Mouse (Mus musculus): ENCODE data around the gene Kcnj4.

The Kcnj4 gene

DNA sequence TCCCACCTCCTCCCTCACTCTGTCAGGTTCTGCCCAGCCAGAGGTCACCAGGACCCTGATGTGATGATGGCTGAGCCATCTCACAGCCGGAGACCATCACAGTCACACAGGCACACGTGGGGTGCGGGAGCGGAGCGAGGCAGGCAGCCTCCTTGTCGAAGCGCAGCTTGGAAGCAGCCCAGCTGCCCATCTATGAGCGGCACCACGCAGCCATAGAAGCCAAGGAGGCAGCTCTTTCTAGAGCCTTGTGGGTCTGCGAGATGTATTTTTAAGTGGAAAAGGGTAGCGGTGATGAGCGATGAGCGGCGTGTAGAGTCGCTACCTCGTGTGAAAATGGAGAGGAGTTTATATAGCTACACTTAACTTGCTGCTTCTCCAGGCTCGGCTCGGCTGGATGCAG lies 11.5 kb downstream of the Kcnj4 start:
- ChIA-PET POLR2A (interaction anchor here in 3 of 4 experiments (0.6 to 3.4 kb wide), 6 partner anchors 10 to 54 kb away, joined by 3 to 16 read pairs (median 4); partner anchors contain the start of genes Ddx17 (in 1 of the 3) and Kcnj4 (in 1 of the 3)), CTCF (interaction anchor here in 2 of 4 experiments (0.6 to 1.4 kb wide), 4 partner anchors 11 to 155 kb away, joined by 3 to 5 read pairs (median 3); partner anchors contain the start of gene Kcnj4 (in 1 of the 2))

DNA sequence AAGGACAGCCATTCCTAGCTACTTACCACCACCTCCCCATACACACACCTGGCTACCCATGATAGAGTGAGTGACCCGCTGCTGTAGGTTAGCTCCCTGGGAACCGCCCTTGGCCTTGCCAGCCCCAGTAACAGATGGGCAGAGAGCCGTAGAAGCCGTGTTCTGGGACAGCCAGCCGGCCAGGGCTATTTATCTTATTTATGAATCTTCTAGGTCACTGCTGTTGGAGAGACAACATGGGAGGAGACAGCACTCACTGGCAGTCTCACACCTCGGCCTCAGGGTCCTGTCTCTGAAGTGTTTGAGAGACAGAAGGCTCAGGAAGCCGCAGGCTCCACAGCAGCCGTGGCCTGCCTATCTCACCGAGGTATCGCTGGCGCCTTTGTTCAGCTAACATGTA lies 15.6 kb downstream of the Kcnj4 start:
- ChIA-PET POLR2A (interaction anchor here in 2 of 4 experiments (0.5 to 2.2 kb wide), 5 partner anchors 10 to 129 kb away, joined by 3 to 4 read pairs (median 3); partner anchors contain the start of gene Ddx17 (in 2 of the 2)), CTCF (interaction anchor here in 1 of 4 experiments (0.5 kb wide), 1 partner anchor 350 kb away, joined by 5 read pairs; no protein-coding TSS in a partner anchor)

DNA sequence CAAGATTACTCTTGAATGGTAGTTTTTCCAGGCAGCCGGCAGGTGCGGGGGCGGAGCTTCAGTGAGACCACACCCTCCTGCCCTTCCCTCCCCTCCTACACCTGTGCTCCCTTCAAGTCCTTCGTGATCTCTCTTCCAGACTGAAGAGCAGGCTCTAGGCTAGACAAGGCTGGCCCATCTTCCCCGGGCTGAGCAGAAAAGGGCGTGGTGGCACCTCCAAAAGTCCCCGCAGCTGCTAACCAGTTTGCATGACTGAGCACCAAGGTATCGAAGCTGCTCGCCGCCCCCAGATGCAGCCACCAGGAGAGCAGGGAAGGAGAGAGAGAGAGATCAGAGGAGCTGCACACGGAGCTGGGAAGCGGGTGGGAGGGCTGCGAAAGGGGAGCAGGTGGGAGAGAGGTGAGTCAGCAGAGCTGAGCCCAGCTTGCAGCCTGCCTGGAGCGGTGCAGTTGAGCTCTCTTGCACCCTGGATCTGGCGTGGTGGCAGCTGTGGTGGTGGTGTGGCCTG lies 23.8 kb downstream of the Kcnj4 start:
- ChIA-PET POLR2A (interaction anchor here (0.5 to 2.4 kb wide), 19 partner anchors 10 to 228 kb away, joined by 3 to 12 read pairs (median 4); partner anchors contain the start of gene Ddx17 (in 2 of the 4)), CTCF (interaction anchor here (0.5 to 1.7 kb wide), 19 partner anchors 9 to 1043 kb away, joined by 3 to 8 read pairs (median 4); partner anchors contain the start of genes Cby1 (in 1 of the 4), Fam227a (in 1 of the 4), Gm49486 (in 1 of the 4) and Pick1 (in 1 of the 4))

DNA sequence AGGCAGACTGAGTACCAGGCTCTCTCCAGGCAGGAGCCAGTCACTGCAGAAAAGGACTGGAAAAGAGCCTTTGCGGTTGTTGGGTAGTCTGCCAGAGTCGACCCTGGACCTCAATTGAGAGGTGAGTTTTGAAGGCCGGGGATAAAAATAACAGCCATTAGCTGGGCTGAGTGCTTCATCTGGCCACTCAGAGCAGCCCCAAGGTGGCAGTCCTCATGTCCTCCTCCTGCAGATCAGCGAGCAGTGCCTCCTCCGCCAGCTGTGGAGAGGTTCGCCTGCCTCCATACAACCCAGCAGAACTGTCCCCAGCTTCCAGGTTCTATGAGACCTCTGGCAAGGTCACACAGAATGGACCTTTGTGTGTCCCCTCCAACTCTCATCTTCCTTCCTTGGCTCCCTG lies 27.8 kb downstream of the Kcnj4 start:
- ChIA-PET POLR2A (interaction anchor here in 2 of 4 experiments (0.6 to 1.0 kb wide), 6 partner anchors 28 to 1274 kb away, joined by 3 to 4 read pairs (median 3); no protein-coding TSS in a partner anchor), CTCF (interaction anchor here in 3 of 4 experiments (0.7 to 1.4 kb wide), 7 partner anchors 10 to 426 kb away, joined by 3 to 7 read pairs (median 4); partner anchors contain the start of gene Fam227a (in 1 of the 3))

DNA sequence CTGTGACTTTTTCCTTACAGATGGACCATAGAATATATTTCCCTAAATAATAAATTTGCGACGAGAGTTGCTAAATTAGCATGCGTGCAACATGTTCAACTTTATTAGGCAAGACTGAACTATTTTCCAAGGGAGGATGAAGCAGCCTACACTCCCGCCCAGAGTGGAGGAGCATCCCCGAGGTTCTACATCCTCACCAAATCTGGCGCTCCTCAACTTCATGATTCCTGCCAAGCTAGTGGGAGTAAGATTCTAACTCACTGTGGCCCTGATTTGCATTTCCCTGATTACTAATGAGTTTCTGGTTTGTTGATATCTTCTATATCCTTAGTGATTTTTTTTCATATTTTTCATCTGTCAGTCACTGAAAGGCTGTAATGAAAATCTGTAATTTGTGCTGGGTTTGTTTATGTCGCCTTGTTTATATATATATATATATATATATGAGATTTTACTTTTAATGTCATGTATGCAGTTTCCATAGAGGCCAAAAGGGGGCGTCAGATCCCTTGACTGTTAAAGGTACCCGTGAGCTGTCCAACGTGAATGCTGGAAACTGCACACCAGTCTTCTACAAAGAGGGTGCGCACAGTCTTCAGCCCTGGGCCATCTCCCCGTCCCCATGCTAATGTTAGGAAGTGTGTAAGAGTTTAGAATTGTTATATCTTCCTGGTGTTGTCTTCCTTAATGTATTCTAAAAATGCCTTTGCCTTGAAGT lies 31.2 kb downstream of the Kcnj4 start:
- ChIA-PET CTCF (interaction anchor here in 3 of 4 experiments (0.6 to 1.6 kb wide), 26 partner anchors 30 to 491 kb away, joined by 3 to 9 read pairs (median 4); partner anchors contain the start of genes Fam227a (in 2 of the 3), Cby1 (in 1 of the 3), Ddx17 (in 1 of the 3) and Gm49486 (in 1 of the 3)), POLR2A (interaction anchor here in 2 of 4 experiments (0.6 to 1.5 kb wide), 2 partner anchors 184 to 898 kb away, joined by 3 to 4 read pairs; partner anchors contain the start of gene Fam227a (in 1 of the 2))

DNA sequence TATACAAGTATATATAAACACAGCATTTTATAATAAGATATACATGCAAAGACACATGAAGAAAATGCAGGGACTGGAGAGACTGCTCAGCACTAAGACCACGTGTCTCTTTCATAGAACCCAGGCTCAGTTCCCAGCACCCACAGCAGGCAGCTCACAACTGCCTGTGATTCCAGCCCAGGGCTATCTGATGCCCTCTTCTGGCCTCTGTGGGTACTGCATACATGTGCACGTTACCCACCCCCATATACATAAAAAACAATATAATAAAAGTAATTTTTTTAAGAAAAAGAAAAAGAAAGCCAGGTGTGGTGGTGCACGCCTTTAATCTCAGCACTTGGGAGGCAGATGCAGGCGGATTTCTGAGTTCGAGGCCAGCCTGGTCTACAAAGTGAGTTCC lies 32.0 kb downstream of the Kcnj4 start:
- ChIA-PET CTCF (interaction anchor here (0.6 to 1.6 kb wide), 24 partner anchors 8 to 1152 kb away, joined by 3 to 7 read pairs (median 3); partner anchors contain the start of genes Cby1 (in 1 of the 4) and Fam227a (in 1 of the 4)), POLR2A (interaction anchor here in 2 of 4 experiments (0.6 to 1.5 kb wide), 3 partner anchors 73 to 185 kb away, joined by 3 to 4 read pairs (median 4); partner anchors contain the start of genes Ddx17 (in 1 of the 2), Dmc1 (in 1 of the 2) and Fam227a (in 1 of the 2))

DNA sequence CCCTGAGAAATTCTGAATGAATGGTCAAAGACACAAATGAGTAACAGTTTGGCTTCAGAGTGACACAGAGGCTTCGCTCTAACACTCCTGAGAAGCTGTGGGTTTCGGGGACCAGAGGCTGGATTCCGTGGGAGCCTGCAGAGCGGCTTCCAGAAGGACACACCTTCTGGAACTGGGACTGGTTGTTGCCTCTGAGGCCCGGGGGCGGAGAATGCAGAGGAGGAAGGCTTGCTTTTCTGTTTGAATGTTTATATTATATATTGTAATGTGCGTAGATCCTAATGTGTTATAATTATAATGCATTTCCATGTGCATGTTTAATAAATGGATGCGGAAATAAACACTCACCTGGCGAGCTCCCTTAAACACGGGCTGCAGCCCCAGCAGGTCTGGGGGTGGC lies 33.9 kb downstream of the Kcnj4 start:
- CTCF ChIA-PET: interaction anchor here in 2 of 4 experiments (0.6 to 1.7 kb wide), 8 partner anchors 10 to 247 kb away, joined by 3 to 8 read pairs (median 4); partner anchors contain the start of genes Cby1 (in 1 of the 2) and Fam227a (in 1 of the 2)
- POLR2A ChIA-PET: interaction anchor here in 3 of 4 experiments (0.6 to 1.9 kb wide), 9 partner anchors 10 to 75 kb away, joined by 3 to 8 read pairs (median 3); partner anchors contain the start of gene Ddx17 (in 1 of the 3)

DNA sequence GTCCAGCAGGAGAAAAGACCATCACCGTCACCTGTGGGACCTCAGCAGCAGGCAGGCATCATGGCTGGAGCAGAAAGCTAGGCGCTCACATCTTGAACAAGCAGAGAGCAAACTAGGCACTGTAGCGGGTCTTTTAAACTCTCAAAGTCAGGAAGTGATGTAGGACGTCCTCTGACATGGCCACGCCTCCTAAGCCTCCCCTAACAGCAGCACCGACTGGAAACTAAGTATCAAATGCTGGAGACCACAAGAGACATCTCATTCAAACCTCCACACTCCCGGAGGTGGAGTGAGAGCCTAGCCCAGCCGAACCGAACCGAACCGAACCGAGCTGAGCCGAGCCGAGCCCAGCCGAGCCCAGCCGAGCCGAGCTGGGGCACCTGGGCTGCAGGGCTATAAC lies 34.5 kb downstream of the Kcnj4 start:
- ChIA-PET POLR2A (interaction anchor here in 3 of 4 experiments (0.6 to 1.9 kb wide), 9 partner anchors 10 to 76 kb away, joined by 3 to 8 read pairs (median 3); partner anchors contain the start of gene Ddx17 (in 2 of the 3)), CTCF (interaction anchor here in 1 of 4 experiments (1.0 to 1.7 kb wide), 7 partner anchors 10 to 247 kb away, joined by 3 to 8 read pairs (median 4); partner anchors contain the start of genes Cby1 and Fam227a)

DNA sequence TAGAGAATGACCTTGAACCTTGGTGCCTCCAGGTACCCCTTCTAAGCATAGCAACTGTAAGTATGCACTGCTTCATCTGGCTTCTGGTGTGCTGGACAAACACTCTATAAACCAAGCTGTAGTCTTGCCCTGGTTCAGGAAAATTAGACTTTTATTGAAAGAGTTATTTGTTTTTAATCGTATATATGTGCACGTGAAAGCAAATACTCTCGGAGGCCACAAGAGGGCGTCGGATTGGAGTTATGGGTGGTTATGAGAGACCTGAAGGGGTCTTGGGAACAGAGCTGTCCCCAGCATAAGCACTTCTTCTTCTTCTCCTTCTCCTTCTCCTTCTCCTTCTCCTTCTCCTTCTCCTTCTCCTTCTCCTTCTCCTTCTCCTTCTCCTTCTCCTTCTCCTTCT lies 35.5 kb downstream of the Kcnj4 start:
- ChIA-PET CTCF (interaction anchor here in 3 of 4 experiments (0.5 to 1.4 kb wide), 23 partner anchors 11 to 201 kb away, joined by 3 to 17 read pairs (median 4); partner anchors contain the start of genes Csnk1e (in 1 of the 3), Ddx17 (in 1 of the 3), Dmc1 (in 1 of the 3) and Fam227a (in 1 of the 3)), POLR2A (interaction anchor here in 1 of 4 experiments (1.2 kb wide), 1 partner anchor 77 kb away, joined by 3 read pairs; the partner anchor contains the start of gene Ddx17)

DNA sequence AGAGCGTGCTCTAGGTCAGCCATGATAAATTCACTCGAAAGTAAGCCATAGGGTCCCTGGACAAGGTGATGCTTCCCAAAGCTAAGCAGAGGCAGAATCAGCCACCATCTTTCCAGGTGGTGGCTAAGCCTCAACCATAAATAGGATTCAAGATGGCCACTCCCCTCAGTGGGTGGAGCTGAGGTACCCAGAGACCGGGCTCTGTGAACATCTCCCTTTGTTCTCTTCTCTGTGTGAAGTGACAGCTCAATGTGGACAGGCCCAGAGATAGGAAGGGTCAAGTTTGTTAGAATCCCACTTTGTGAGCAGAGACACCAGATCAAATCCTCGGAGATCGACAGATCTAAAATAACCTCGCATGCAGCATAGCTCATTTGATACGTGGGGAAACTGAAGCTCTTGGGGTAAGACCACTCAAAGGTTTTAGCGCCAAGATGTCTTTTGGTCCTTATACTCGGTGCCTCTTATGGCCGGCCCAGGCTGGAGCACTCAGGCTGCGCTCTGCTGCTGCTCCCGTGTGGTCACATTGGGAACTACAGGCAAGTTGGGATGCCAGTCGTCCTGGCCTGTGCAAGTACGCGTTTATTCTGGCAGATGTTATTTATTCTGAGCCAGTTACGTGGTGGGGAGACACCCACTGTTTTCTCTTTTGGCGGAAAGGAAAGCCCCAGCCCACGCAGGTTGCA lies 38.3 kb downstream of the Kcnj4 start:
- ChIA-PET POLR2A (interaction anchor here in 3 of 4 experiments (0.6 to 3.3 kb wide), 30 partner anchors 12 to 243 kb away, joined by 3 to 17 read pairs (median 4); partner anchors contain the start of genes Ddx17 (in 2 of the 3), Cby1 (in 1 of the 3), Csnk1e (in 1 of the 3) and Fam227a (in 1 of the 3)), CTCF (interaction anchor here (0.6 to 4.4 kb wide), 56 partner anchors 10 to 844 kb away, joined by 3 to 39 read pairs (median 3); partner anchors contain the start of genes Cby1 (in 2 of the 4), Fam227a (in 2 of the 4), Pick1 (in 1 of the 4) and Tmem184b (in 1 of the 4))

DNA sequence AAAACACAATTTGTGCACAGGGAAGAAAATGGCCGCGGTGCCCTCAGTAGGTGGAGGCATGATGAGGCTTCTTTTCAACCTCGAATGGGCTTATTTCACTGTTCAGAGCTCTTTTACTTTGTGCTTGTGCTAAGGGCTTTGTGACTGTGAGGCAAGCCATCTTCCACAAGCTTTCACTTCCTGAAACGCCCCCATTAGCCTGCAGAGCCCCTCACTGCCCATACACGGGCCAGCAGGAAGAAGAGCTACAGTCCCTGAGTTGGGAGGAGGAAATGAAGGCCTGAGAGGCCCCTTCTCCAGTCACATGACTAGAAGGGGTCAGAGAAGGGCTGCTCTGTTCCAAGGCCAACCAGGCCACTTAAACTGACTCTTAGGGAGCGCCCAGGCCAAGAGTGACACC lies 48.5 kb downstream of the Kcnj4 start:
- CTCF ChIA-PET: interaction anchor here in 1 of 4 experiments (1.4 kb wide), 1 partner anchor 10 kb away, joined by 3 read pairs; no protein-coding TSS in a partner anchor
- POLR2A ChIA-PET: interaction anchor here (0.7 to 2.6 kb wide), 16 partner anchors 11 to 149 kb away, joined by 3 to 8 read pairs (median 4); partner anchors contain the start of genes Ddx17 (in 1 of the 4), Dmc1 (in 1 of the 4) and Pla2g6 (in 1 of the 4)

DNA sequence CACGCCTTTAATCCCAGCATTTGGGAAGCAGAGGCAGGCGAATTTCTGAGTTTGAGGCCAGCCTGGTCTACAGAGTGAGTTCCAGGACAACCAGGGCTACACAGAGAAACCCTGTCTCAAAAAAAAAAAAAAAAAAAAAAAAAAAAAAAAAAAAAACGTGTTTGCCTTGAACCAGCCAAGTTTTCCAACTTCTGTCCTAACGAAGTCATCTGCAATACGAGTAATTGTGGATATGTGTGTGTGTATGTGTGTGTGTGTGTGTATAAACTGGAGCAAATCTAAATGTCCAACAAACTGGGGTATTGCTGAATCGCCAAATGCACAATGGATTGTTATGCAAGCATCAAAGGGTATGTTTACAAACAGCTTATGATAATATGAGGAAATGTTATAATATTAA lies 48.9 kb downstream of the Kcnj4 start:
- POLR2A ChIA-PET: interaction anchor here (0.6 to 2.6 kb wide), 23 partner anchors 8 to 213 kb away, joined by 3 to 13 read pairs (median 5); partner anchors contain the start of genes Ddx17 (in 2 of the 4), Dmc1 (in 1 of the 4) and Pla2g6 (in 1 of the 4)

DNA sequence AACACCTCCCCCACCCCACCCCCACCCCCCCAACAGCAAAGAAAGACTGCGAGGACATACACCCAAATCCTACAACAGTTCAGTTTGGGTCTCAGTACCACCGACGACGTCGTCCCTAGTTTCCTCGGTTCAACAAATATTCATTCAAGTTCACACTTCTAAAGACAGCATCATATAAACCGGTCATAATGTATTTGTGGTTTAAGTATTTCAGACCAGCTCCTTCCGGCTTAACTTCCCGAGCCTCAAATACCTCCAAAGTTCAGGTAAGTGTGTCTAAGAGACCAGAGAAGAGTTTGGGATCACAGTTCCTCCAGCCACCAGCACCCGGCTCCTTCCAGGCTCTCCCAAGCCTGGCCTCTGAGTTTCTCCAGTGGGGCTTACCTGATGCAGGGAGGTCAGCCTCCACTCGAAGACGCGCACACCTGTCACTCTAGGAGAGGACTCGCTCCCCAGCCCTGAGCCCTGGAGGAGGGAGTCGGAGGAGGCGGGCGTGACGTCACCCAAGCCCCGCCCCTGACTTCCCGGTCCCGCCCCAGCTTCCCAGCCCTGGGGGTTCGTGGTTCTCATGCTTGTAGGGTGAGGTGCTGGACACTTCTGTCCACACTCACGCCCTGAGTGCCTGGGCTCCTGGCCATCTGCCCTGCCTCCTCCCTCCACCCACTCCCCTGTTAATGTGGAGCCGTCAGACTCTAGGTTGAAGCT lies 49.8 kb downstream of the Kcnj4 start, which contains the start of gene Csnk1e:
Gene Csnk1e, minus strand, starts transcription at position 461 of the 705 bp plus-strand sequence.
- POLR2A ChIA-PET: interaction anchor here in 3 of 4 experiments (0.5 to 2.6 kb wide), 21 partner anchors 9 to 212 kb away, joined by 3 to 13 read pairs (median 4); partner anchors contain the start of genes Ddx17 (in 2 of the 3), Dmc1 (in 1 of the 3) and Pla2g6 (in 1 of the 3)
- CTCF ChIA-PET: interaction anchor here in 2 of 4 experiments (0.6 to 1.4 kb wide), 7 partner anchors 14 to 212 kb away, joined by 3 to 5 read pairs (median 4); no protein-coding TSS in a partner anchor

More for the DNA sequence above, 48.9 kb downstream of the Kcnj4 start:
- CTCF ChIA-PET: interaction anchor here in 3 of 4 experiments (0.6 to 1.4 kb wide), 5 partner anchors 11 to 603 kb away, joined by 3 to 5 read pairs (median 4); no protein-coding TSS in a partner anchor

DNA sequence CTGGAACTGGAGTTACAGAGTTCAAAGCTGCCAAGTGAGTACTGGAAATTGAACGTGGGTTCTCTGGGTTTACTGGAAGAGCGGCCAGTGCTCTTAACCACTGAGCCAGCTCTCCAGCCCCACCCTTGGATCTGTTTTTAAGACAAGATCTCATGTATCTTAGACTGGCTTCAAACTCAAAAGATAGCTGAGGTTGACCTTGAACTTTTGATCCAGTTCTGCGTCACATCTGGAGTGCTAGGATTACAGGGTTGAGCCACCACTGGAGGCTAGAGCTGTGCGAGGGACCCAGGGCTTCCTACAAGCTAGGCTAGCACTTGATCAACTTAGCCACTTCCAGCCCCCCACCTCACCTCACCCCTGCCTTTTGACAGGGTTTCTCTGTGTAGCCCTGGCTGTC lies 51.2 kb downstream of the Kcnj4 start:
- POLR2A ChIA-PET: interaction anchor here in 3 of 4 experiments (0.6 to 2.2 kb wide), 14 partner anchors 8 to 37 kb away, joined by 3 to 13 read pairs (median 4); no protein-coding TSS in a partner anchor

DNA sequence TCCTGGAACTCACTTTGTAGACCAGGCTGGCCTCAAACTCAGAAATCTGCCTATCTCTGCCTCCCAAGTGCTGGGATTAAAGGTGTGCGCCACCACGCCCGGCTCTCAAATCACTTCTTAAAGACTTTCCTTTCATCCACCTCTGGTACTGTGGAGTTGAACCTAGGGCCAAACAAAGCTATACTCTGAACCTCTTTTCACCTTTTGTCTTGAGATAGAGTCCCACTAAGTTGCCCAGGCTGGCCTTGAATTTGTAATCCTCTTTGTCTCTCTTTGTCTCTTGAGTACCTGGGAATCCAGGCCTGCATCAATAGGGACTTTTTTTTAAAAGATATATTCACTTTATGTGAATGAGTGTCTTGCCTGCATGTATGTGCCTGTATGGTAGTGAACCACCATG lies 57.0 kb downstream of the Kcnj4 start:
- CTCF ChIA-PET: interaction anchor here (0.6 to 2.1 kb wide), 13 partner anchors 11 to 179 kb away, joined by 3 to 8 read pairs (median 3); no protein-coding TSS in a partner anchor
- POLR2A ChIA-PET: interaction anchor here in 3 of 4 experiments (0.6 to 5.8 kb wide), 19 partner anchors 9 to 399 kb away, joined by 3 to 47 read pairs (median 4); partner anchors contain the start of genes Gtpbp1 (in 1 of the 3) and Kcnj4 (in 1 of the 3)

More for the DNA sequence above, 51.2 kb downstream of the Kcnj4 start:
- CTCF ChIA-PET: interaction anchor here in 1 of 4 experiments (0.7 to 1.4 kb wide), 2 partner anchors 13 to 17 kb away, joined by 3 to 4 read pairs; no protein-coding TSS in a partner anchor

Measured in embryonic stem cell, embryonic (primary cell).